Mouse (Mus musculus): ENCODE data around the gene Gm17359. TPM values are rescaled to one million over a fixed set of nuclear protein-coding genes. Genes with fewer than 3 reads are reported as not detected.

Gm17359 gene
- total and polyA plus RNA-seq, 3 experiments, result not detected

GRCm38 (mm10) chr3:79400552-79400951, 64.1 kb downstream of the Gm17359 start:
- no peak for DNase-seq (ENCODE audit: extremely low read depth)
- Histone ChIP-seq H3K36me3 (replicated peaks in 1 of 2; ENCODE audit: control insufficient read depth in 1 of 2, insufficient read depth in 1 of 2, low read length in 1 of 2) (no peaks in the 10 kb centered on the region), H3K27ac (ENCODE audit: insufficient read depth, low read depth) (no peak overlapping the region), H3K9ac (ENCODE audit: insufficient read depth, low read depth) (no peak overlapping the region), H3K79me2 (replicated peaks; ENCODE audit: control insufficient read depth, extremely low read depth, insufficient read depth, poor library complexity, severe bottlenecking) (no peaks in the 10 kb centered on the region), H3K9me3 (replicated peaks; ENCODE audit: low read length) (no peaks in the 10 kb centered on the region), H3K4me3 (replicated peaks in 1 of 3; ENCODE audit: low read depth in 2 of 3, low read length in 2 of 3, poor library complexity in 1 of 3) (no peak overlapping the region), H3K27me3 (replicated peaks) (no peaks in the 10 kb centered on the region), H3K4me1 (ENCODE audit: control insufficient read depth in 1 of 2, insufficient read depth in 2 of 2) (no peaks in the 10 kb centered on the region), H3K4me2 (ENCODE audit: insufficient read depth, low read depth, poor library complexity, severe bottlenecking) (no peak overlapping the region)
- in situ Hi-C loops (cut with MboI; ENCODE audit: low pct_ligation_motif_present, low pct_unique_long_range_greater_than_20kb, low sequenced_read_pairs) (no loop called here), dilution Hi-C loops (cut with MboI; ENCODE audit: extremely low pct_ligation_motif_present, extremely low pct_unique_long_range_greater_than_20kb, low sequenced_read_pairs) (no loop called here)
- TF ChIP-seq MAFK (IDR thresholded peaks at IDR 0.05; ENCODE audit: insufficient replicate concordance, low read length) (no peak), CTCF (conservative IDR thresholded peaks at IDR 0.05 in 1 of 2, IDR thresholded peaks at IDR 0.05 in 1 of 2; ENCODE audit: low read depth in 2 of 2, low read length in 2 of 2) (no peak), ZKSCAN1 (IDR thresholded peaks at IDR 0.05; ENCODE audit: borderline replicate concordance, low read depth, low read length) (no peak), CHD2 (IDR thresholded peaks at IDR 0.05; ENCODE audit: low read length) (no peak), USF2 (conservative IDR thresholded peaks at IDR 0.05; ENCODE audit: low read depth, low read length) (no peak), EP300 (IDR thresholded peaks at IDR 0.05; ENCODE audit: low read length) (no peak), SIN3A (IDR thresholded peaks at IDR 0.05; ENCODE audit: low read length) (no peak), SMC3 (IDR thresholded peaks at IDR 0.05; ENCODE audit: low read depth, low read length) (no peak), JUND (conservative IDR thresholded peaks at IDR 0.05; ENCODE audit: low read depth, low read length) (no peak), ETS1 (conservative IDR thresholded peaks at IDR 0.05; ENCODE audit: low read depth, low read length) (no peak), MYC (IDR thresholded peaks at IDR 0.05; ENCODE audit: low read depth, low read length) (no peak), NELFE (IDR thresholded peaks at IDR 0.05; ENCODE audit: low read depth, low read length) (no peak), MXI1 (IDR thresholded peaks at IDR 0.05; ENCODE audit: low read depth, low read length) (no peak), MAX (IDR thresholded peaks at IDR 0.05; ENCODE audit: low read length) (no peak), POLR2A (IDR thresholded peaks at IDR 0.05; ENCODE audit: low read depth, low read length) (no peak)

DNA sequence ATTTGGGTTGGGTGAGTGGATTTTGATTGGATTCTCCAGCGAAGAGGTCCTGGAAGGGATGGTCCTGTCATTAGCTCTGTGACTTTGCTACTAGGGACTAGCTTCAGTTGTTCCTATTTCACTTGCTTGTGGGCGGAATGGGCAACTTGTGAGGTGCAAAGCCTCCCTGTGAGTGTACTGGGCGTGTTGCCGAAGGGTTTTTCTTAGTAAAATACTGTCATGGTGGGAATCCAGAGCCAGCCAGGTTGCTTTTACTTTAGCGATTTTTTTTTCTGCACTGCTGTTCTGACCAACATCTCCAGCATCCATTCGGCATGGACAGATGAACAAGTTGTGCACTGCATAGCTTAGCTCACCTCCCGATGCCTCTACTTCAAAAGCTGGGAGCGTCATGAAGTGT, 65.6 kb downstream of the Gm17359 start:
- Histone ChIP-seq H3K4me1 (ENCODE audit: control insufficient read depth in 1 of 2, insufficient read depth in 2 of 2) (no peaks in the 10 kb centered on the region), H3K27me3 (replicated peaks) (no peaks in the 10 kb centered on the region), H3K9ac (ENCODE audit: insufficient read depth, low read depth) (no peak overlapping the region), H3K27ac (ENCODE audit: insufficient read depth, low read depth) (no peak overlapping the region), H3K9me3 (replicated peaks; ENCODE audit: low read length) (no peaks in the 10 kb centered on the region), H3K36me3 (replicated peaks in 1 of 2; ENCODE audit: control insufficient read depth in 1 of 2, insufficient read depth in 1 of 2, low read length in 1 of 2) (no peaks in the 10 kb centered on the region), H3K4me3 (replicated peaks in 1 of 3; ENCODE audit: low read depth in 2 of 3, low read length in 2 of 3, poor library complexity in 1 of 3) (no peak overlapping the region), H3K4me2 (ENCODE audit: insufficient read depth, low read depth, poor library complexity, severe bottlenecking) (no peak overlapping the region), H3K79me2 (replicated peaks; ENCODE audit: control insufficient read depth, extremely low read depth, insufficient read depth, poor library complexity, severe bottlenecking) (no peaks in the 10 kb centered on the region)
- TF ChIP-seq ETS1 (conservative IDR thresholded peaks at IDR 0.05; ENCODE audit: low read depth, low read length) (no peak), ZKSCAN1 (IDR thresholded peaks at IDR 0.05; ENCODE audit: borderline replicate concordance, low read depth, low read length) (no peak), RAD21 (IDR thresholded peaks at IDR 0.05; ENCODE audit: low read depth, low read length) (no peak), JUND (conservative IDR thresholded peaks at IDR 0.05; ENCODE audit: low read depth, low read length) (no peak), JUN (IDR thresholded peaks at IDR 0.05; ENCODE audit: insufficient read depth, low read depth, low read length) (no peak), EP300 (IDR thresholded peaks at IDR 0.05; ENCODE audit: low read length) (no peak), RCOR1 (conservative IDR thresholded peaks at IDR 0.05; ENCODE audit: low read depth, low read length) (no peak), NRF1 (IDR thresholded peaks at IDR 0.05; ENCODE audit: low read depth, low read length) (no peak), UBTF (IDR thresholded peaks at IDR 0.05; ENCODE audit: low read depth, low read length) (no peak), KAT2A (IDR thresholded peaks at IDR 0.05; ENCODE audit: insufficient replicate concordance, low read length) (no peak), POLR2A (IDR thresholded peaks at IDR 0.05; ENCODE audit: low read depth, low read length) (no peak), TBP (conservative IDR thresholded peaks at IDR 0.05; ENCODE audit: low read depth, low read length) (no peak), TCF12 (IDR thresholded peaks at IDR 0.05; ENCODE audit: low read depth, low read length) (no peak), IRF4 (IDR thresholded peaks at IDR 0.05; ENCODE audit: low read depth, low read length) (no peak), BHLHE40 (IDR thresholded peaks at IDR 0.05; ENCODE audit: low read depth, low read length) (no peak), CTCF (conservative IDR thresholded peaks at IDR 0.05 in 1 of 2, IDR thresholded peaks at IDR 0.05 in 1 of 2; ENCODE audit: low read depth in 2 of 2, low read length in 2 of 2) (no peak), E2F4 (IDR thresholded peaks at IDR 0.05; ENCODE audit: insufficient replicate concordance, low read depth, low read length) (no peak), NELFE (IDR thresholded peaks at IDR 0.05; ENCODE audit: low read depth, low read length) (no peak), ZC3H11A (IDR thresholded peaks at IDR 0.05; ENCODE audit: low read depth, low read length) (no peak), CHD2 (IDR thresholded peaks at IDR 0.05; ENCODE audit: low read length) (no peak)
- no peak for DNase-seq (ENCODE audit: extremely low read depth)
- in situ Hi-C loops (cut with MboI; ENCODE audit: low pct_ligation_motif_present, low pct_unique_long_range_greater_than_20kb, low sequenced_read_pairs) (no loop called here), dilution Hi-C loops (cut with MboI; ENCODE audit: extremely low pct_ligation_motif_present, extremely low pct_unique_long_range_greater_than_20kb, low sequenced_read_pairs) (no loop called here)
